Mouse (Mus musculus) c-Kit-positive CD71-negative TER-119-negative erythroid progenitor cells, embryonic 14.5 days (primary cell): ENCODE measurements at regions not wholly inside any gene's neighbourhood (a gene's known extent, or its start where the extent isn't known, plus 50 kb on each side); places are given as distances from the start of the nearest gene placed in this dataset.

Source experiments
- DNase-seq: peaks from one replicate; pipeline ENCODE4 v3.0.0-alpha.2; 2013; ENCODE audit warnings: low read depth

GRCm38 (mm10) chr14:105499319-105499895 is 241.0 kb downstream of the Ndfip2 start:
- DNase-seq: no peak

- DNase-seq: no peak
Measured at GRCm38 (mm10) chr14:105498155-105498906, 240.0 kb downstream of the Ndfip2 start.

GRCm38 (mm10) chr14:105495161-105495560 is 236.8 kb downstream of the Ndfip2 start:
- no peak for DNase-seq

- no peak for DNase-seq
Measured at GRCm38 (mm10) chr14:105494415-105494814, 236.0 kb downstream of the Ndfip2 start.

GRCm38 (mm10) chr14:105490158-105490557 is 231.8 kb downstream of the Ndfip2 start:
- no peak for DNase-seq

GRCm38 (mm10) chr14:105483352-105484083 is 225.1 kb downstream of the Ndfip2 start:
- no peak for DNase-seq

GRCm38 (mm10) chr14:105482644-105483351 is 224.4 kb downstream of the Ndfip2 start:
- DNase-seq: no peak

GRCm38 (mm10) chr14:105480048-105480447 is 221.7 kb downstream of the Ndfip2 start:
- no peak for DNase-seq

GRCm38 (mm10) chr14:105474991-105475553 is 216.7 kb downstream of the Ndfip2 start:
- no peak for DNase-seq

- DNase-seq: no peak
Measured at GRCm38 (mm10) chr14:105448919-105449458, 190.6 kb downstream of the Ndfip2 start.

- no peak for DNase-seq
Measured at GRCm38 (mm10) chr14:105447088-105447487, 188.7 kb downstream of the Ndfip2 start.

- no peak for DNase-seq
Measured at GRCm38 (mm10) chr14:105435343-105435742, 177.0 kb downstream of the Ndfip2 start.

- no peak for DNase-seq
Measured at GRCm38 (mm10) chr14:105433456-105433855, 175.1 kb downstream of the Ndfip2 start.

GRCm38 (mm10) chr14:105432670-105433069 is 174.3 kb downstream of the Ndfip2 start:
- no peak for DNase-seq

GRCm38 (mm10) chr14:105431584-105431983 is 173.2 kb downstream of the Ndfip2 start:
- no peak for DNase-seq

- no peak for DNase-seq
Measured at GRCm38 (mm10) chr14:105429664-105430257, 171.4 kb downstream of the Ndfip2 start.

GRCm38 (mm10) chr14:105427474-105427901 is 169.1 kb downstream of the Ndfip2 start:
- DNase-seq: no peak

- no peak for DNase-seq
Measured at GRCm38 (mm10) chr14:105426597-105427334, 168.4 kb downstream of the Ndfip2 start.

- DNase-seq: no peak
Measured at GRCm38 (mm10) chr14:105417967-105418366, 159.6 kb downstream of the Ndfip2 start.

- DNase-seq: no peak
Measured at GRCm38 (mm10) chr14:105417458-105417960, 159.1 kb downstream of the Ndfip2 start.
